Mouse (Mus musculus) erythroblast, embryonic 14.5 days (primary cell): Measurements from ENCODE around the gene Igtp.

Source experiments
- GATA1 ChIP-seq: IDR thresholded peaks from 2 replicates; pipeline ENCODE4 v1.6.1; 2012; ENCODE audit warnings: low read length, inconsistent platforms, mixed read lengths
- TAL1 ChIP-seq: IDR thresholded peaks from 3 replicates; pipeline ENCODE4 v1.6.1; 2012; ENCODE audit warnings: low read length, inconsistent platforms, mixed read lengths

GRCm38 (mm10) chr11:58224313-58224712 is 25.0 kb downstream of the Igtp start:
- no peak for TF ChIP-seq TAL1
- TF ChIP-seq GATA1: no peak
